Mouse (Mus musculus) forebrain, embryonic 16.5 days (tissue): ENCODE measurements around the gene Ddx21. TPM values are rescaled to one million over a fixed set of nuclear protein-coding genes. Genes with fewer than 3 reads are reported as not detected.

Source experiments
- ATAC-seq: fragments of 200-750 bp; cut with Nextera tagmentation; 2 replicates; pipeline ENCODE4 v1.8.0; 2017; ENCODE audit warnings: mild to moderate bottlenecking, moderate library complexity
- H3K27ac ChIP-seq: fragments of 300-500 bp; sonication (generic); 2 replicates; pipeline ENCODE4 v1.5.1; 2014; ENCODE audit warnings: low read length, control low read depth
- H3K27me3 ChIP-seq: fragments of 300-500 bp; sonication (generic); replicated peaks from 2 replicates; pipeline ENCODE4 v1.6.1; 2014; ENCODE audit warnings: low read length; ENCODE audit not compliant: control insufficient read depth, insufficient read depth
- H3K36me3 ChIP-seq: fragments of 300-500 bp; sonication (generic); 2 replicates; pipeline ENCODE4 v1.6.1; 2014; ENCODE audit not compliant: control insufficient read depth, insufficient read depth
- H3K4me1 ChIP-seq: fragments of 300-500 bp; sonication (generic); replicated peaks from 2 replicates; pipeline ENCODE4 v1.6.1; 2014; ENCODE audit warnings: low read length; ENCODE audit not compliant: control insufficient read depth, insufficient read depth
- H3K4me2 ChIP-seq: fragments of 300-500 bp; sonication (generic); 2 replicates; pipeline ENCODE4 v1.6.1; 2014; ENCODE audit warnings: mild to moderate bottlenecking, low read length, control low read depth
- H3K4me3 ChIP-seq: fragments of 300-500 bp; sonication (generic); replicated peaks from 2 replicates; pipeline ENCODE4 v1.5.1; 2014; ENCODE audit warnings: mild to moderate bottlenecking, low read length, control low read depth
- H3K9ac ChIP-seq: fragments of 300-500 bp; sonication (generic); replicated peaks from 2 replicates; pipeline ENCODE4 v1.6.1; 2014; ENCODE audit warnings: low read depth, low read length, control low read depth
- H3K9me3 ChIP-seq: fragments of 300-500 bp; sonication (generic); 2 replicates; pipeline ENCODE4 v1.6.1; 2016; ENCODE audit warnings: low read length; ENCODE audit not compliant: control insufficient read depth
- WGBS: fragments of 180-500 bp; shearing (Covaris S2); extraction: QIAGEN DNeasy Blood & Tissue Kit; methylation state at CpG from one replicate; pipeline ENCODE4 v1.1.7; 2014; 5-methylcytosine and 5-hydroxymethylcytosine counted together
- polyA plus RNA-seq: library from polyadenylated mRNA; unstranded; fragments of >200 nt; fragmentation: Nextera tagmentation; extraction: Ambion mirVana; gene quantifications from 2 replicates; pipeline ENCODE4 v1.2.1, GENCODE M21; 2015

Gene Ddx21
- polyA plus RNA-seq, 1 experiment from 2014 or later: 18.7 TPM

DNA sequence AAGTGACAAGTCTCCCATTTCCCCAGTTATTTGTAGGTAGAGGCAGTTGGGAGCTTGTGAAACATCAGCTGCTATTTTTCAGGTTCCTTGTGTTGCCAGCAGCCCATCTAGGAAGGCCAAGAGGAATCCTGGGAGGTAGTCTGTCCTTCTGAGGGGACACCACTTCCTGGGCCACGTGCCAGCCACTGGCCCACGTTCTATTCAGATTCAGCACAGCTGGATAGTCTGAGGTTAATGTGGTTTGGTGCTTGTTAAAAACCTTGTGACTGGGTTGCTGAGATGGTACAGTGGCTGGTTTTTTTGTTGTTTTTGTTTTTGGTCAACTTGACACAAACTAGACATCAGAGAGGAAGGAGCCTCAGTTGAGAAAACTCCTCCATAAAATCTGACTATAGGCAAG lies 69.2 kb downstream of the Ddx21 start:
- Histone ChIP-seq H3K9ac (no peak overlapping the region), H3K4me3 (no peak overlapping the region), H3K9me3 (no peaks in the 10 kb centered on the region), H3K4me2 (no peak overlapping the region), H3K27me3 (no peaks in the 10 kb centered on the region), H3K27ac (no peak overlapping the region), H3K4me1 (no peaks in the 10 kb centered on the region), H3K36me3 (no peaks in the 10 kb centered on the region)
- no peak for ATAC-seq
- 39% methylated on average over 2 of the region's 2 CpGs for WGBS

Other genes with a start within 250 kb of the Ddx21 start
- gene Hk1, start 222.4 kb downstream of the Ddx21 start, polyA plus RNA-seq: 105 and 107 TPM in 2 replicates
- 0.11 and 0.28 TPM in 2 replicates for gene Hkdc1, start 179.8 kb downstream of the Ddx21 start, polyA plus RNA-seq
- 0.81 and 1.1 TPM in 2 replicates for gene 4930507D05Rik, start 152.8 kb downstream of the Ddx21 start, polyA plus RNA-seq
- gene Supv3l1, start 152.5 kb downstream of the Ddx21 start, polyA plus RNA-seq: 21.7 and 22.7 TPM in 2 replicates
- gene Vps26a, start 115.5 kb downstream of the Ddx21 start, polyA plus RNA-seq: 75.5 and 90.3 TPM in 2 replicates
- 8.6 and 9.3 TPM in 2 replicates for gene Srgn, start 74.8 kb downstream of the Ddx21 start, polyA plus RNA-seq
- 71.4 and 71.8 TPM in 2 replicates for gene Kif1bp, start 23.8 kb downstream of the Ddx21 start, polyA plus RNA-seq
- gene Ddx50, start 48.9 kb upstream of the Ddx21 start, polyA plus RNA-seq: 104 and 109 TPM in 2 replicates
- gene Stox1, start 123.8 kb upstream of the Ddx21 start, polyA plus RNA-seq: 3.0 and 3.3 TPM in 2 replicates
- gene Ccar1, start 190.0 kb upstream of the Ddx21 start, polyA plus RNA-seq: 126 and 137 TPM in 2 replicates